Mouse (Mus musculus) stomach, postnatal 0 days (tissue): ENCODE measurements around the gene Papss2.

Source experiments
- CTCF ChIP-seq: IDR thresholded peaks from 2 replicates; pipeline ENCODE4 v1.5.1; 2016; ENCODE audit warnings: antibody characterized with exemption, low read depth, mild to moderate bottlenecking, moderate library complexity
- EP300 ChIP-seq: optimal IDR thresholded peaks from 2 replicates; pipeline ENCODE3; 2016; ENCODE audit warnings: antibody characterized with exemption

DNA sequence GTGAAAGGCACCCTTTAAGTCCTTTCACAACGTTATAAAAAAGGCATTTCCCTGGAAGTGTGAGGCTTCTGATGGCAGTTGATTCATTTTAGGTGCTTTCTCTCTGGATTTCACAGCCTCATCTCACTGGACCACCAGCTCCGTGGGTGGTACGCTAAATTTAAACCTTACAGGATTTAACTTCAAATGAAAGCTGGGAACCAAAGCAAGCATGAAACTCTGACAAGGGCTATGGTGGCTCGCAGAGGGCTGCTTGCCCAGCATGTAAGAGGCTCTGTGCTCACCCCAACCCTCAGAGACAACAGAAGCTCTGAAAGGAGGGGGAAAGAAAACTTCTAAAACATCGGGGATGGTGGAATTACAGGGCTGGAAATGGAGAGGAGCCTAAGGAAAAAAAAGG, 92.1 kb downstream of the Papss2 start:
- TF ChIP-seq CTCF: no peak
- TF ChIP-seq EP300: no peak
